Mouse (Mus musculus): Measurements from ENCODE around the gene Mtch1. TPM values are rescaled to one million over a fixed set of nuclear protein-coding genes. Genes with fewer than 3 reads are reported as not detected.

Mtch1 gene
- polyA plus RNA-seq, 2 experiments = 54.3 to 61.1 TPM

DNA sequence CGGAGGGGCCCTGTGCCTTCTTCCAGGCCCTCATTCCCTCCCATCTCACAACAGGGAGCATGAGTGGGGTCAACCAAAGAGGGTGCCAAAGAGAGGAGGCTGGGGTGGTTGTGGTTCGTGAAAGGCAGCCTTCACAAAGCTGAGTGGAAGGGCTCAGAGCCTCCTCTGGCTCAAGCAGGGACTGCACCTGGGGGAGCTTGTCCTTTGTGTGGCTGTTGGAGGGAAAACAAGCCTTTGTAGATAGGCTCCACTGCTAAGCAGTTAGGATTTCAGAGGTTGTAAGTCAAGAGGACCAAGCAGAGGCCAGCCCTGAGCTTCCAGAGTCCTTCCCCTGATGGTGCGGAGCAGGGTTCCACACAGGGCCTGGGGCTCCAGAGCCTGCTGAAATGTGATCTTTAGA is 44.6 kb downstream of the Mtch1 start:
- no peak overlapping the region for H3K27ac ChIP-seq
- TF ChIP-seq EP300 (IDR thresholded peaks at IDR 0.05; ENCODE audit: low read depth) = no peak
- peak; percentile 19; the same call in 1 of the 2 replicates for TF ChIP-seq CTCF (IDR thresholded peaks at IDR 0.05; ENCODE audit: low read depth)
- DNase-seq (ENCODE audit: low read depth in 3 of 3, low spot score in 3 of 3) (no peak), ATAC-seq (ENCODE audit: insufficient read depth) (no peak)
- H3K4me2 ChIP-seq (ENCODE audit: low read depth) = no peak overlapping the region
- H3K4me1 ChIP-seq (replicated peaks; ENCODE audit: control insufficient read depth in 2 of 2, insufficient read depth in 2 of 2, low read length in 1 of 2) = 0 out of 4 replicates have a peak, but pooled peaks cover 0 to 3% of the 10 kb centered on the region in 2 experiments
- H3K27me3 ChIP-seq (ENCODE audit: control insufficient read depth, insufficient read depth, low read length) = no peaks in the 10 kb centered on the region
- H3K36me3 ChIP-seq (replicated peaks; ENCODE audit: control insufficient read depth, insufficient read depth, low read depth) = peaks cover 3% of the 10 kb centered on the region
- H3K9ac ChIP-seq (replicated peaks) = no peak overlapping the region
- H3K4me3 ChIP-seq (ENCODE audit: insufficient read depth in 1 of 2, low read depth in 2 of 2, low read length in 2 of 2) = no peak overlapping the region
- WGBS (ENCODE audit: insufficient replicate concordance) = 48% methylated on average over 3 of the region's 3 CpGs
- no peaks in the 10 kb centered on the region for H3K9me3 ChIP-seq (ENCODE audit: control insufficient read depth, low read length)

DNA sequence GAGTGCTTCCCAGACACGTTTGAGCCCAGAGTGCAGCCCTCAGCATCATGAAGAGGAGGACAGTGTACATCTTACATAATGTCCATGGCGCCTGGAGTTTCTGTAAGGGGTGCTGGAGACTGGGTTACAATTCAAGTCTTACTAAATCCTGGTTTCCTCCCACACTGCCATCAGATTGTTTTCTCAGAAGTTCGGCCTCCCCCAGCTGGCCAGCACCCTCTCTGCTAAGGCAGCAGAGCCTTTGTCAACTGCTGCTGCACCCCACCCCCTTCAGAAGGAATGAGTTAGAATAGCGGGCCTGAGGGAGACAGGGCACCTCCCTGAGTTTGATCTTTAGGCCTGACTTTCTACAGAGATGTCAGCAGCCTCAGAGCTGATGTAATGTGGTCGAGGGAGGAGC is 45.6 kb downstream of the Mtch1 start:
- TF ChIP-seq EP300 (IDR thresholded peaks at IDR 0.05; ENCODE audit: low read depth) (no peak), CTCF (IDR thresholded peaks at IDR 0.05; ENCODE audit: low read depth) (no peak)
- no peak overlapping the region for H3K9ac ChIP-seq (replicated peaks)
- H3K4me2 ChIP-seq (ENCODE audit: low read depth) = no peak overlapping the region
- H3K27ac ChIP-seq = no peak overlapping the region
- no peaks in the 10 kb centered on the region for H3K9me3 ChIP-seq (ENCODE audit: control insufficient read depth, low read length)
- H3K36me3 ChIP-seq (replicated peaks; ENCODE audit: control insufficient read depth, insufficient read depth, low read depth) = peaks cover 3% of the 10 kb centered on the region
- 0 out of 4 replicates have a peak, but pooled peaks cover 0 to 4% of the 10 kb centered on the region in 2 experiments for H3K4me1 ChIP-seq (replicated peaks; ENCODE audit: control insufficient read depth in 2 of 2, insufficient read depth in 2 of 2, low read length in 1 of 2)
- WGBS (ENCODE audit: insufficient replicate concordance) = 67% methylated on average over 5 of the region's 5 CpGs
- H3K27me3 ChIP-seq (ENCODE audit: control insufficient read depth, insufficient read depth, low read length) = no peaks in the 10 kb centered on the region
- H3K4me3 ChIP-seq (ENCODE audit: insufficient read depth in 1 of 2, low read depth in 2 of 2, low read length in 2 of 2) = no peak overlapping the region
- DNase-seq (ENCODE audit: low read depth in 3 of 3, low spot score in 3 of 3) (no peak), ATAC-seq (ENCODE audit: insufficient read depth) (no peak)

DNA sequence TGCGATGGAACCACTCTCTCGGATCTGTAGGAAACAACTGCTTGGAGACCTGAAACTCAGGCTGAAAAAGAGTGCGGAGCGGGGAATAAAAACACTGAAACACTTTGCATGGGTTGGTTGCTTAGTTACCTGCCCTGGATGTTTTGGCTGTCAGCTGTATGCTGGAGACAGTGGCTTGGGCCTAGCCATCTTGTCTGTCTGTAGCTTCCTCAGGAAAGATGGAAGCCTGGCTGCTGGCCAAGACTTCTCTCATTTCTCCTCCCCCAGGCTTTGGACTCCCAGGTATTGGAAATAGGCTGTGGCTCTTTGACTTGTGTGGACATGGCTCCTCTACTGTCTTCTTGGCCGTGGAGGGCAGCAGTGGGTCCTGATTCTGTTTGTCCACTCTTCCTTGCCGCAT is 46.3 kb downstream of the Mtch1 start:
- Histone ChIP-seq H3K36me3 (replicated peaks; ENCODE audit: control insufficient read depth, insufficient read depth, low read depth) (peaks cover 3% of the 10 kb centered on the region), H3K9me3 (ENCODE audit: control insufficient read depth, low read length) (no peaks in the 10 kb centered on the region), H3K4me2 (ENCODE audit: low read depth) (no peak overlapping the region), H3K4me3 (ENCODE audit: insufficient read depth in 1 of 2, low read depth in 2 of 2, low read length in 2 of 2) (no peak overlapping the region), H3K4me1 (replicated peaks; ENCODE audit: control insufficient read depth in 2 of 2, insufficient read depth in 2 of 2, low read length in 1 of 2) (0 out of 4 replicates have a peak, but pooled peaks cover 0 to 5% of the 10 kb centered on the region in 2 experiments), H3K9ac (replicated peaks) (no peak overlapping the region), H3K27me3 (ENCODE audit: control insufficient read depth, insufficient read depth, low read length) (no peaks in the 10 kb centered on the region), H3K27ac (no peak overlapping the region)
- ATAC-seq (ENCODE audit: insufficient read depth) = no peak
- WGBS (ENCODE audit: insufficient replicate concordance) = 87% methylated on average over 6 of the region's 6 CpGs
- no peak for DNase-seq (ENCODE audit: low read depth in 3 of 3, low spot score in 3 of 3)
- TF ChIP-seq CTCF (IDR thresholded peaks at IDR 0.05; ENCODE audit: low read depth) = no peak

DNA sequence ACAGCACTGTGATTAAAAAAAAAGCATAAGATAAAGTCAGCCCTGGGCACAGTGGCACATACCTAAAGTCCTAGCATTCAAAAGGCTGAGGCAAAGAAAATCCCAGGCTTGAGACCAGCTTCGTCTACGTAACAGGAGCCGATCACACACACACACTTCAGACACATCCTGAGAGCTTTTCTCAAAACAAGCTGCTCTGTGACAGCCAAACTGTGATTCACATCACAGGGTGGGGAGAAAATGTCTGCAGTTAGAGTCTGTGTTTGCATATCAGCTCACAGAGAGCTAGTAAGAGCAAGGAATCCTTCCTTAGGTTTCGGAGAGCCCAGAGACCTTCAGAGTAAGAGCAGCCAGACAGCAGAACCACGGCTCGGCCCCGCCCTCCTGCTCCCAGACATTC is 46.8 kb downstream of the Mtch1 start:
- 0 out of 4 replicates have a peak, but pooled peaks cover 0 to 5% of the 10 kb centered on the region in 2 experiments for H3K4me1 ChIP-seq (replicated peaks; ENCODE audit: control insufficient read depth in 2 of 2, insufficient read depth in 2 of 2, low read length in 1 of 2)
- TF ChIP-seq EP300 (IDR thresholded peaks at IDR 0.05; ENCODE audit: low read depth) (no peak), CTCF (IDR thresholded peaks at IDR 0.05; ENCODE audit: low read depth) (no peak)
- no peak overlapping the region for H3K27ac ChIP-seq
- no peak overlapping the region for H3K4me3 ChIP-seq (ENCODE audit: insufficient read depth in 1 of 2, low read depth in 2 of 2, low read length in 2 of 2)
- 85% methylated on average over 7 of the region's 7 CpGs for WGBS (ENCODE audit: insufficient replicate concordance)
- H3K4me2 ChIP-seq (ENCODE audit: low read depth) = no peak overlapping the region
- H3K36me3 ChIP-seq (replicated peaks; ENCODE audit: control insufficient read depth, insufficient read depth, low read depth) = peaks cover 3% of the 10 kb centered on the region
- H3K9me3 ChIP-seq (ENCODE audit: control insufficient read depth, low read length) = no peaks in the 10 kb centered on the region
- ATAC-seq (ENCODE audit: insufficient read depth) (no peak), DNase-seq (ENCODE audit: low read depth in 3 of 3, low spot score in 3 of 3) (no peak)
- no peaks in the 10 kb centered on the region for H3K27me3 ChIP-seq (ENCODE audit: control insufficient read depth, insufficient read depth, low read length)
- H3K9ac ChIP-seq (replicated peaks) = no peak overlapping the region

DNA sequence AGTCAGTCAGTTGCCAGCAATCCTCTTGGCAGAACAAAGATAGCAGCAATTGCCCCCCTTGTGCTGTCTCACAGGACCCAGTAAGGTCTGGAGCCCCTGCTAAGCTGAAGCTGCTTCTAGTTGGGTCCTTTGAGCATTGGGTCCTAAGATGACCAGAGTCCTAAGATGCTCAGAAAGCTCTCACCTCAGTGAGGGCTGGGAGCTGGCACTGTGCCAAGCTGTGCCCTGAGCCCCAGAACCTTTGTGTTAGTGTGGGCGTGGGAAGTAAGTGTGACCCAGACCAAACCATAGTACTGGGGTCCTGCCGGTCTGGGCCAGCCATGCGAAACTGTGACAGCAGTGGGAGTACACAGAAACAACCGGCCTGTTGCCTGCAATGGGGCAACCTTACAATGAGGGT is 48.5 kb downstream of the Mtch1 start:
- WGBS (ENCODE audit: insufficient replicate concordance) = 78% methylated on average over 4 of the region's 4 CpGs
- peaks cover 4% of the 10 kb centered on the region for H3K36me3 ChIP-seq (replicated peaks; ENCODE audit: control insufficient read depth, insufficient read depth, low read depth)
- H3K9me3 ChIP-seq (ENCODE audit: control insufficient read depth, low read length) = no peaks in the 10 kb centered on the region
- H3K9ac ChIP-seq (replicated peaks) = no peak overlapping the region
- H3K4me1 ChIP-seq (replicated peaks; ENCODE audit: control insufficient read depth in 2 of 2, insufficient read depth in 2 of 2, low read length in 1 of 2) = peaks cover 0 to 9% of the 10 kb centered on the region in 2 experiments; a peak in 1 of 4 replicates
- H3K27me3 ChIP-seq (ENCODE audit: control insufficient read depth, insufficient read depth, low read length) = no peaks in the 10 kb centered on the region
- no peak for ATAC-seq (ENCODE audit: insufficient read depth)
- DNase-seq (ENCODE audit: low read depth in 3 of 3, low spot score in 3 of 3) = no peak
- no peak overlapping the region for H3K4me3 ChIP-seq (ENCODE audit: insufficient read depth in 1 of 2, low read depth in 2 of 2, low read length in 2 of 2)
- H3K27ac ChIP-seq = no peak overlapping the region
- TF ChIP-seq CTCF (IDR thresholded peaks at IDR 0.05; ENCODE audit: low read depth) = no peak
- no peak for TF ChIP-seq EP300 (IDR thresholded peaks at IDR 0.05; ENCODE audit: low read depth)
- no peak overlapping the region for H3K4me2 ChIP-seq (ENCODE audit: low read depth)

Data from liver, embryonic 14.5 days (tissue).